Mouse (Mus musculus) lung, postnatal 0 days (tissue): ENCODE data around the gene Lgr6. TPM values are rescaled to one million over a fixed set of nuclear protein-coding genes. Genes with fewer than 3 reads are reported as not detected.

ENCODE experiments used
- ATAC-seq: fragments of 200-750 bp; cut with Nextera tagmentation; 2 replicates; pipeline ENCODE4 v1.8.0; 2017; ENCODE audit warnings: moderate library complexity
- DNase-seq: peaks from one replicate; pipeline ENCODE4 v3.0.0-alpha.2; 2016; ENCODE audit warnings: low spot score
- H3K27ac ChIP-seq: fragments of 300-500 bp; sonication (generic); 2 replicates; pipeline ENCODE4 v1.5.1; 2014; ENCODE audit warnings: antibody characterized with exemption, mild to moderate bottlenecking, low read length, mixed read lengths
- H3K27me3 ChIP-seq: fragments of 300-500 bp; sonication (generic); replicated peaks from 2 replicates; pipeline ENCODE4 v1.6.1; 2014; ENCODE audit warnings: low read length, mixed read lengths; ENCODE audit not compliant: insufficient read depth
- H3K36me3 ChIP-seq: fragments of 300-500 bp; sonication (generic); 2 replicates; pipeline ENCODE4 v1.6.1; 2014; ENCODE audit warnings: low read length, mixed read lengths; ENCODE audit not compliant: insufficient read depth
- H3K4me1 ChIP-seq: fragments of 300-500 bp; sonication (generic); 2 replicates; pipeline ENCODE4 v1.6.1; 2014; ENCODE audit warnings: antibody characterized with exemption, low read depth, low read length, mixed read lengths; ENCODE audit not compliant: insufficient read depth
- H3K4me2 ChIP-seq: fragments of 300-500 bp; sonication (generic); replicated peaks from 2 replicates; pipeline ENCODE4 v1.6.1; 2014; ENCODE audit warnings: low read depth, mild to moderate bottlenecking, low read length, moderate library complexity, mixed read lengths
- H3K4me3 ChIP-seq: fragments of 300-500 bp; sonication (generic); 2 replicates; pipeline ENCODE4 v1.5.1; 2014; ENCODE audit warnings: low read depth, low read length
- H3K9ac ChIP-seq: fragments of 300-500 bp; sonication (generic); replicated peaks from 2 replicates; pipeline ENCODE4 v1.6.1; 2014; ENCODE audit warnings: low read depth, mild to moderate bottlenecking
- H3K9me3 ChIP-seq: fragments of 300-500 bp; sonication (generic); 2 replicates; pipeline ENCODE4 v1.6.1; 2016; ENCODE audit warnings: low read length, mixed read lengths
- CTCF ChIP-seq: IDR thresholded peaks from 2 replicates; pipeline ENCODE4 v1.5.1; 2016; ENCODE audit warnings: antibody characterized with exemption, mild to moderate bottlenecking
- EP300 ChIP-seq: IDR thresholded peaks from 2 replicates; pipeline ENCODE4 v1.6.1; 2016; ENCODE audit warnings: antibody characterized with exemption, mild to moderate bottlenecking, control low read depth
- WGBS: fragments of 180-500 bp; shearing (Covaris S2); extraction: QIAGEN DNeasy Blood & Tissue Kit; methylation state at CpG from one replicate; pipeline ENCODE4 v1.1.7; 2014; 5-methylcytosine and 5-hydroxymethylcytosine counted together
- polyA plus RNA-seq: library from polyadenylated mRNA; unstranded; fragments of >200 nt; fragmentation: Nextera tagmentation; extraction: Ambion mirVana; gene quantifications from 2 replicates; pipeline ENCODE4 v1.2.1, GENCODE M21; 2015

Gene Lgr6
- polyA plus RNA-seq, 1 experiment from 2014 or later: 2.9 TPM

- Histone ChIP-seq H3K36me3 (no peaks in the 10 kb centered on the region), H3K27me3 (0 out of 2 replicates have a peak, but pooled peaks cover 10% of the 10 kb centered on the region), H3K9me3 (no peaks in the 10 kb centered on the region), H3K27ac (no peak overlapping the region), H3K9ac (no peak overlapping the region), H3K4me1 (no peaks in the 10 kb centered on the region), H3K4me2 (no peak overlapping the region), H3K4me3 (no peak overlapping the region)
- WGBS: 73% methylated on average over 10 of the region's 10 CpGs
- ATAC-seq (no peak), DNase-seq (no peak)
- TF ChIP-seq EP300: no peak
- TF ChIP-seq CTCF: no peak
Observed at GRCm38 (mm10) chr1:135089626-135090025, 15.4 kb downstream of the Lgr6 start.

DNA sequence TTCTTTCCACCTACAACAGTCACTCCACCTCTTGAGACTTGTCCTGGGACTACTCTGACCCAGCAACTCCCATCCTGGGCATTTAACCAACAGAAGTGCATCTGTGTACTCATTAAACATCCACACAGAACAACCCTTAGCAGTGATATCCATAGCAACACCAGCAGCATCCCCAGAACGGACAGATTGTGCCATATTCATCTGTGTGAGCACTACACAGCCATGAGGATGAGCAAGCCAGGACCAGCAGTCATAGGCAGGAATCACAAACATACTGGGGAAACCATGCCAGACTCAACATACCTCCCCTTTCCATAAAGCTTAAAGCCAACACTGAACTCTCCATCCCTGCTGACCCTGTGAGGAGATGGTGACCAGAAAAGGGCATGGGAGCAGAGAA is 17.7 kb downstream of the Lgr6 start:
- H3K4me2 ChIP-seq: no peak overlapping the region
- H3K27ac ChIP-seq: no peak overlapping the region
- H3K4me1 ChIP-seq: no peaks in the 10 kb centered on the region
- no peak for DNase-seq
- H3K27me3 ChIP-seq: 0 out of 2 replicates have a peak, but pooled peaks cover 10% of the 10 kb centered on the region
- no peaks in the 10 kb centered on the region for H3K36me3 ChIP-seq
- H3K9ac ChIP-seq: no peak overlapping the region
- no peak overlapping the region for H3K4me3 ChIP-seq
- 65% methylated on average over 1 of the region's 1 CpGs for WGBS
- no peak for ATAC-seq
- TF ChIP-seq EP300 (no peak), CTCF (no peak)
- H3K9me3 ChIP-seq: no peaks in the 10 kb centered on the region

GRCm38 (mm10) chr1:135086015-135086414 is 19.1 kb downstream of the Lgr6 start:
- H3K4me2 ChIP-seq: no peak overlapping the region
- 0 out of 2 replicates have a peak, but pooled peaks cover 10% of the 10 kb centered on the region for H3K27me3 ChIP-seq
- TF ChIP-seq EP300: no peak
- no peak for TF ChIP-seq CTCF
- no peak overlapping the region for H3K27ac ChIP-seq
- no peaks in the 10 kb centered on the region for H3K9me3 ChIP-seq
- H3K4me1 ChIP-seq: no peaks in the 10 kb centered on the region
- WGBS: 33% methylated on average over 7 of the region's 7 CpGs
- ATAC-seq: no peak
- no peak for DNase-seq
- no peak overlapping the region for H3K9ac ChIP-seq
- no peak overlapping the region for H3K4me3 ChIP-seq
- H3K36me3 ChIP-seq: no peaks in the 10 kb centered on the region

DNA sequence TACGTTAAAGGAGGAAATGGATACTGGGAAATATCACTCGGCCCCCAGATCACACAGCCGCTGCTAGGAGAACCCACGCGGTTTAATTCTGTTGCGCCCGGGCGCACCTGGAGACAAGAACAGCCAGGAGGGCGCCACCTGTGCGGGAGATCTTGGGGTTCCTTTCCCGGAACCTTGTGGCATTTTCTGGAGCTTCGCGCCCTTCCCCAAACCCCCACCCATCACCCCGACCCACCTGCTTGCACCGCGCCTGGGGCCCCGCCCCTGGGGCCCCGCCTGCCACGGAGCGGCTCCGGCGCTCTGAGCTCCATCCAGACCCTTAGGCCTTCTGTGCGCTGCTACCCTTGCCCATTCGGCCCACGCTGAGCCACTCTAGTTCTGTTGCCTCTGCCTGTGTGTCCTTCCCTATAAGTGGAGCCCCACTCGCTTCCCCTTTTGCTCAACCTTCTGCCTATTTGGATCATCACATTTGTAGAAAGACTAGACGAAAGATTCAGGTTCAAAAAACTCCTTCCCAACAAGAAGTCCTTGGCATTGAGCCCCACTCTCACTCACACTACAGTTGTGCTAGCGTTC is 19.7 kb downstream of the Lgr6 start:
- 17% methylated on average over 28 of the region's 28 CpGs for WGBS
- no peak overlapping the region for H3K4me2 ChIP-seq
- no peaks in the 10 kb centered on the region for H3K4me1 ChIP-seq
- H3K4me3 ChIP-seq: no peak overlapping the region
- 0 out of 2 replicates have a peak, but pooled peaks cover 10% of the 10 kb centered on the region for H3K27me3 ChIP-seq
- H3K9ac ChIP-seq: no peak overlapping the region
- ATAC-seq (no peak), DNase-seq (no peak)
- TF ChIP-seq CTCF (no peak), EP300 (no peak)
- no peaks in the 10 kb centered on the region for H3K36me3 ChIP-seq
- H3K27ac ChIP-seq: no peak overlapping the region
- no peaks in the 10 kb centered on the region for H3K9me3 ChIP-seq

GRCm38 (mm10) chr1:135083465-135083864 is 21.6 kb downstream of the Lgr6 start:
- 0 out of 2 replicates have a peak, but pooled peaks cover 10% of the 10 kb centered on the region for H3K27me3 ChIP-seq
- ATAC-seq: 0 out of 2 replicates have a peak, but pooled peaks have one; percentile 32
- no peak overlapping the region for H3K4me3 ChIP-seq
- no peak overlapping the region for H3K4me2 ChIP-seq
- no peak overlapping the region for H3K9ac ChIP-seq
- no peaks in the 10 kb centered on the region for H3K4me1 ChIP-seq
- DNase-seq: no peak
- no peaks in the 10 kb centered on the region for H3K36me3 ChIP-seq
- WGBS: 58% methylated on average over 9 of the region's 9 CpGs
- H3K27ac ChIP-seq: no peak overlapping the region
- TF ChIP-seq EP300: no peak
- TF ChIP-seq CTCF: no peak
- no peaks in the 10 kb centered on the region for H3K9me3 ChIP-seq

GRCm38 (mm10) chr1:135082267-135082666 is 22.8 kb downstream of the Lgr6 start:
- Histone ChIP-seq H3K9ac (no peak overlapping the region), H3K36me3 (no peaks in the 10 kb centered on the region), H3K4me1 (no peaks in the 10 kb centered on the region), H3K9me3 (no peaks in the 10 kb centered on the region), H3K27ac (no peak overlapping the region), H3K4me3 (no peak overlapping the region), H3K4me2 (no peak overlapping the region), H3K27me3 (0 out of 2 replicates have a peak, but pooled peaks cover 10% of the 10 kb centered on the region)
- TF ChIP-seq EP300 (no peak), CTCF (no peak)
- no peak for DNase-seq
- 62% methylated on average over 3 of the region's 3 CpGs for WGBS
- ATAC-seq: no peak
